Mouse (Mus musculus) neural tube, embryonic 11.5 days (tissue): Measurements from ENCODE around the gene Zkscan17. TPM values are rescaled to one million over a fixed set of nuclear protein-coding genes. Genes with fewer than 3 reads are reported as not detected.
A peak's percentile ranks its signal among the peaks of the same experiment; 100 is the strongest.

Experiments
- ATAC-seq: fragments of 200-750 bp; cut with Nextera tagmentation; 2 replicates; pipeline ENCODE4 v1.8.0; 2017; ENCODE audit warnings: moderate number of reproducible peaks, mild to moderate bottlenecking, moderate TSS enrichment, moderate library complexity; ENCODE audit not compliant: insufficient read depth, low FRiP score, low TSS enrichment
- DNase-seq: peaks from one replicate; pipeline ENCODE4 v3.0.0-alpha.2; 2015; ENCODE audit warnings: low spot score
- H3K27ac ChIP-seq: fragments of 300-500 bp; sonication (generic); 2 replicates; pipeline ENCODE4 v1.5.1; 2014; ENCODE audit warnings: low read depth, mild to moderate bottlenecking, low read length
- H3K27me3 ChIP-seq: fragments of 300-500 bp; sonication (generic); 2 replicates; pipeline ENCODE4 v1.6.1; 2014; ENCODE audit warnings: mild to moderate bottlenecking, low read length, mixed read lengths; ENCODE audit not compliant: control insufficient read depth, insufficient read depth
- H3K36me3 ChIP-seq: fragments of 300-500 bp; sonication (generic); 2 replicates; pipeline ENCODE4 v1.6.1; 2014; ENCODE audit warnings: mild to moderate bottlenecking, low read length, moderate library complexity, mixed read lengths; ENCODE audit not compliant: control insufficient read depth, insufficient read depth
- H3K4me1 ChIP-seq: fragments of 300-500 bp; sonication (generic); 2 replicates; pipeline ENCODE4 v1.6.1; 2014; ENCODE audit warnings: low read length, mixed read lengths; ENCODE audit not compliant: control insufficient read depth, insufficient read depth
- H3K4me2 ChIP-seq: fragments of 300-500 bp; sonication (generic); 2 replicates; pipeline ENCODE4 v1.6.1; 2014; ENCODE audit warnings: low read depth, mild to moderate bottlenecking, moderate library complexity
- H3K4me3 ChIP-seq: fragments of 300-500 bp; sonication (generic); 2 replicates; pipeline ENCODE4 v1.5.1; 2014; ENCODE audit warnings: low read depth, low read length
- H3K9ac ChIP-seq: fragments of 300-500 bp; sonication (generic); 2 replicates; pipeline ENCODE4 v1.6.1; 2014; ENCODE audit warnings: mild to moderate bottlenecking, low read length
- H3K9me3 ChIP-seq: fragments of 300-500 bp; sonication (generic); 2 replicates; pipeline ENCODE4 v1.6.1; 2016; ENCODE audit warnings: low read length; ENCODE audit not compliant: control insufficient read depth
- WGBS: fragments of 180-500 bp; shearing (Covaris S2); extraction: QIAGEN DNeasy Blood & Tissue Kit; methylation state at CpG from one replicate; pipeline ENCODE4 v1.1.7; 2014; 5-methylcytosine and 5-hydroxymethylcytosine counted together
- polyA plus RNA-seq: library from polyadenylated mRNA; unstranded; fragments of >200 nt; fragmentation: Nextera tagmentation; extraction: Ambion mirVana; gene quantifications from 2 replicates; pipeline ENCODE4 v1.2.1, GENCODE M21; 2014

Zkscan17 gene
- polyA plus RNA-seq, 1 experiment from 2014 or later: 26.0 TPM

DNA sequence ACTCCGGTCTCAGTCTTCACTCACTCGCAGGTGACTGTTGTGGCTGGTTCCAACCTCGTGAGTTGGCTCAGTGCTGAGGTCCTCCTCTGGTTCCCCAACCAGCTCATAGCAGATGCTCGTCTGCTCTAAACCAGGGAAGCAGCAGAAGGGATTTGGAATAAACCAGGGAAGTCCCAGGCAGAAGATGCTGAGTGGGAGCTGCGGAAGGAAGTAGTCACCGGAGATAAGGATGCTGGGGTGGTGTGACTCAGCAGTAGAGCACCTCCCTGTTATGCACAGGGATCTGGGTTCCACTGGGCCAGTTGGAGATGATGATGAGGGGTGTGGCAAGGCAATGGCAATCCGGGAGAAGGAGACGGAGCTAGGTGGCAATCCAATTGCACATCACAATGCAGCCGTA is 17.5 kb upstream of the Zkscan17 start:
- WGBS: 88% methylated on average over 9 of the region's 9 CpGs
- no peak overlapping the region for H3K4me3 ChIP-seq
- H3K9ac ChIP-seq: no peak overlapping the region
- no peaks in the 10 kb centered on the region for H3K9me3 ChIP-seq
- DNase-seq (no peak), ATAC-seq (no peak)
- no peak overlapping the region for H3K4me2 ChIP-seq
- H3K27me3 ChIP-seq: no peaks in the 10 kb centered on the region
- no peak overlapping the region for H3K27ac ChIP-seq
- no peaks in the 10 kb centered on the region for H3K4me1 ChIP-seq
- H3K36me3 ChIP-seq: no peaks in the 10 kb centered on the region

DNA sequence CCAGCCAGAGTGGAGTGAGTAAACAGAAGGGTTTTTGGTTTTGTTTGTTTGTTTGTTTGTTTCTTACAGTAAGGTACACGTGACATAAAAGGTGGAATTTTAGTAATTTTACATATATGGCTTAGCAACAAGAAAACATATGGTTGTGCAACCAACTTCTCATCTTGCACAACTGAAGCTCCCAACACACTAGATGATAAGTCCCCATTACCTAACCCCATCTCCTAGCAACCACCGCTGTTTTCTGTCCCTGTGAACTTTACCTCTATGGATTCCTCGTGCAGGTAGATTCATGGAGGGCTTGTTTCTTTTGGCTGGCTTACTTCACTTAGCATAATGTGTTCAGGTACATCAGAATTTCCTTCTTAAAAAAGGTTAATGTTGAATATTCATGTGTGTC is 16.8 kb upstream of the Zkscan17 start:
- DNase-seq (no peak), ATAC-seq (no peak)
- Histone ChIP-seq H3K27ac (no peak overlapping the region), H3K9ac (no peak overlapping the region), H3K4me2 (no peak overlapping the region), H3K36me3 (no peaks in the 10 kb centered on the region), H3K27me3 (no peaks in the 10 kb centered on the region), H3K4me1 (no peaks in the 10 kb centered on the region), H3K4me3 (no peak overlapping the region), H3K9me3 (no peaks in the 10 kb centered on the region)
- 86% methylated on average over 3 of the region's 3 CpGs for WGBS

DNA sequence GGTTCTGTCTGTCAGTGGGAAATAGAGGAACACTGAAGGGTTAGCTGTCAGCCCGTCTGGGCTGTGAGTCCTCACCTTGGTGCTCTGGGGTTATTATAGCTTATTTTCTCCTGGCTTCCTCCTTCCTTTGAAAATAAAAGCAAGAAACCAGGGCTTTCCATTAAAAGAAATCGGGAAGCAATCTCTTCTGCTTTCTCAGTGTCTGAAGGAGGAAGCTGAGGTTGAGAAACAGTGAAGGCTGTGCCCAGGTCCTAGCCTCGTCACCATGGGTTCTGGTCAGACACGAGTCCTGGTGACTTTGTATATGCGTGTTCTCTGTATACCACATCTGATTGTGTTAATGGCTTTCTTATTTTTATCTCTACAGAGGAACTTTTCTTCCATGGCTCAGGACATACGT is 15.9 kb upstream of the Zkscan17 start:
- Histone ChIP-seq H3K4me1 (no peaks in the 10 kb centered on the region), H3K36me3 (no peaks in the 10 kb centered on the region), H3K9ac (no peak overlapping the region), H3K27me3 (no peaks in the 10 kb centered on the region), H3K9me3 (no peaks in the 10 kb centered on the region), H3K4me2 (no peak overlapping the region), H3K27ac (no peak overlapping the region), H3K4me3 (no peak overlapping the region)
- 85% methylated on average over 6 of the region's 6 CpGs for WGBS
- ATAC-seq: no peak
- no peak for DNase-seq

DNA sequence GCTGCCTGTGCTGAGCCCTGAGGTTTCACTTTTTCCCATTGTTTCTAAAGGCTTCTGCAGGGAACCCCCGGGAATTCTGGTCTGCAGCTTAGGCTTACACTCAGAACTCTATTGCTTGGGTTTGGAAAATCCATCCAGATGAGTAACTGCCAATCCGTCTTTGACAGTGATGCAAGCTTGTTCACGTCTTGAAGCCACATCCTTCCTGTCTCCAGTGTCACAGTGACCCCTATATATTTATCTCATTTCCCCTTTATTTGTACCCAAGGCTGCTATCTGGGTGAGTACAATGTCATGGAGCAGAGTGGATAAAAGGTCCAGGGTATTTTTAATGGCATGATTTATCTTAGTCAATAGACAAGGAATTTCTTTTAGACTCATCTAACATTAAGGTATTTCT is 14.8 kb upstream of the Zkscan17 start, which contains the start of gene Nlrp3:
Gene Nlrp3, plus strand, starts transcription at position 245 of the 400 bp plus-strand sequence.
- Histone ChIP-seq H3K9me3 (no peaks in the 10 kb centered on the region), H3K27me3 (no peaks in the 10 kb centered on the region), H3K4me2 (no peak within 1 kb of the TSS), H3K36me3 (no peaks in the 10 kb centered on the region), H3K4me1 (no peaks in the 10 kb centered on the region), H3K9ac (no peak within 1 kb of the TSS), H3K4me3 (no peak within 1 kb of the TSS), H3K27ac (no peak within 1 kb of the TSS)
- ATAC-seq: no peak
- DNase-seq: no peak
- WGBS: 58% methylated on average over 3 of the region's 3 CpGs

DNA sequence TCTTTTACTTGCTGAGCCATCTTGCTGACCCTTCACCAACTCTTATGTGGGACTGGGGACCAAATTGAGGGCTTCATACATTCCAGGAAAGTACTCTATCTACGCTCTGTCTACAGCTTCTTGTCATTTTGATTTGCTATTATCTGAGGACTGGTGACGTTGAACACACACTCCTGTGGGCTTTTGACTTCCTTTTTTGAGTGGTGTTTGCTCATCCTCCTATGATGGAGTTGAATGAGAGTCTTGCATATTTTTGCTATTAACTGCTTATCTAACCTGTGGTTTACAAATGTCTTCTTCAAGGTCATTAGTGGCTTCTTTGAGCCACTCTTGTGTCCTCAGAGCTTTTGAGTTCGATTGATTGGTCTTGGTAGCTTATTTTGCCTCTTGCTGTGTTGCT is 13.6 kb upstream of the Zkscan17 start:
- Histone ChIP-seq H3K9me3 (no peaks in the 10 kb centered on the region), H3K9ac (no peak overlapping the region), H3K4me1 (no peaks in the 10 kb centered on the region), H3K27me3 (no peaks in the 10 kb centered on the region), H3K27ac (no peak overlapping the region), H3K36me3 (no peaks in the 10 kb centered on the region), H3K4me2 (no peak overlapping the region), H3K4me3 (no peak overlapping the region)
- WGBS: 89% methylated on average over 3 of the region's 3 CpGs
- ATAC-seq: no peak
- DNase-seq: no peak

DNA sequence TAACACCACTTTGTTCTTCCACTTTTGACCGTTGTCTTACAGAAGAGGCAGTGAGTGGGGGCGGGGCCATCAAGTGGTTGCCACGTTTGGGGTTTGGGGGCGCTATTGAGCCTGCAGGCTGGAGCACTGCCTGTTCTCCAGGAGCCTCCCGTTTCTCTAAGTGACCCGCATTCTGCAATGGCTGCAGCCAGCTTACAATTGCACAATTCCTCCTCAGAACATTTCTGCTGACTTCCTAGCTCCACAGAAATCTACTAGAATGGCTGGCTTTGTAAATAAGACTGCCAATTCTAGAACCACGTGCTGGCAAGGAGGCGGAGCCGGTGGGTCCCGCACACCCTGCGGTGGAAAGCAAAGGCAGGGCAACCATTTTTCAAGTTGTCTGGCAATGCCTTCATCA is 11.8 kb upstream of the Zkscan17 start:
- H3K27ac ChIP-seq: no peak overlapping the region
- H3K4me1 ChIP-seq: no peaks in the 10 kb centered on the region
- no peak overlapping the region for H3K4me3 ChIP-seq
- DNase-seq (peak; percentile 27), ATAC-seq (no peak)
- 45% methylated on average over 11 of the region's 11 CpGs for WGBS
- H3K27me3 ChIP-seq: no peaks in the 10 kb centered on the region
- no peaks in the 10 kb centered on the region for H3K9me3 ChIP-seq
- H3K36me3 ChIP-seq: no peaks in the 10 kb centered on the region
- no peak overlapping the region for H3K4me2 ChIP-seq
- H3K9ac ChIP-seq: no peak overlapping the region

DNA sequence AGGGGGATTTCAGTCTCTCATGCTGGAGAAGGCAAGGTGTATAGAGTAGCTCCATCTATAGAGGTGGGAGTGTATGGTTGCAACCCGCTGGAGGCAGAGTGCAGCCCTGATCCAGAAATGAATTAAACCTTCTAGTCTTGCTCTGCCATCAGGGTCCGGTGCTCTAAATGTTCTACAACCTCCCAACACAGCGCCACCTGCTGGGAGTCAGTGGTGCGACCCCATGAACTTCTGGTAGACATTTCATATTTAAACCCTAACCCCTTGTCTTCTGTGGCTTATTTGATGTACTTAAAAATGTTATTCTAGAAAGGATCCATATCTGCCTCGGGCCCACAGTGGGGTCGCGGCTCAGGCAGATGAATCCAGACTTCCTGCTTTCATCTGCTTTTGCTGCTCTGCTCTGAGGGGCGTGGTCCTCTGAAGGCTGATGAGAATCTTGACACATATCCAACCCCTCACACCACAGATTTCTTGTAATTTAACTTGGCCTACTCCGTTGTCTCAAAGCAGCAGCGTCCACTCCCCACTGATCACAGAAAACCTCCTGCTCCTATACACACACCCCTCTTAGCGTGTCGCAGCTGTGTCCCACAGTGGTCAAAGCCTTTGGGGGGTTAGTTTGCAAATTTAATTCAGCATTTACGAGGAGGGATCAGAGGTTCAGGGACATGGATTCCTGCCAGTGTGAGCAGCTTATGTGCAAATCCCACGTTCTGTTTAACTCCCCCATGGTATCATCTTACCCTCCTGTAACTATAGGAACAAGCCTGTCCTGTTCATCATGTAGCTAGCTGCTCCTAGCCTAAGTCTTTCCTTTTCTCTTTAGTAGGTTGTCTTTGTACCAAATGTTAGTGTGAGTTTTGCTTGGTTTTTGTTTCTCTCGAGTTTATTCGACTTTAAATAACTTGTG is 10.9 kb upstream of the Zkscan17 start:
- ATAC-seq: no peak
- Histone ChIP-seq H3K4me1 (no peaks in the 10 kb centered on the region), H3K36me3 (no peaks in the 10 kb centered on the region), H3K27ac (no peak overlapping the region), H3K9me3 (no peaks in the 10 kb centered on the region), H3K4me2 (no peak overlapping the region), H3K4me3 (no peak overlapping the region), H3K9ac (no peak overlapping the region), H3K27me3 (no peaks in the 10 kb centered on the region)
- DNase-seq: no peak
- 75% methylated on average over 16 of the region's 16 CpGs for WGBS

DNA sequence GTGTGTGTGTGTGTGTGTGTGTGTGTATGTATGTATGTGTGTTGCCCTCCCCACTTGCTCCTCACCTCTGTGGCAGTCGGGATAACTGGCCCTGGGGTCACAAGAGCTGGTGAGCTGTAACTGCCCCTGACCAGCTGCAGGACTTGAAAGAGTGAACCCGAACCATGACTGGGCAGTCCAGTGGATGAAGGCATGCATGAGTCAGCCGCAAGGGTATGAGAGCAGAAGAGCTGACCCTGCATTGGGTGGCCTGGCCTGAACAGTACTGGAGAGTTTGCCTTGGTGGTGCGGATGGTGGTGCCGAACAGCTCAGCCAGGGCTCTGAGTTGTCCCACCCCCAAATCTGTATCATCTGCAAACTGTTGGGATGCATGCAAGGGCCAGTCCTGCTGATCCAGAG is 5.0 kb upstream of the Zkscan17 start:
- Histone ChIP-seq H3K9ac (no peak overlapping the region), H3K4me2 (no peak overlapping the region), H3K27ac (no peak overlapping the region), H3K4me1 (peaks cover 4% of the 10 kb centered on the region; the same call in 1 of the 2 replicates), H3K36me3 (no peaks in the 10 kb centered on the region), H3K9me3 (no peaks in the 10 kb centered on the region), H3K27me3 (no peaks in the 10 kb centered on the region), H3K4me3 (no peak overlapping the region)
- ATAC-seq (no peak), DNase-seq (no peak)
- WGBS: 74% methylated on average over 5 of the region's 5 CpGs

DNA sequence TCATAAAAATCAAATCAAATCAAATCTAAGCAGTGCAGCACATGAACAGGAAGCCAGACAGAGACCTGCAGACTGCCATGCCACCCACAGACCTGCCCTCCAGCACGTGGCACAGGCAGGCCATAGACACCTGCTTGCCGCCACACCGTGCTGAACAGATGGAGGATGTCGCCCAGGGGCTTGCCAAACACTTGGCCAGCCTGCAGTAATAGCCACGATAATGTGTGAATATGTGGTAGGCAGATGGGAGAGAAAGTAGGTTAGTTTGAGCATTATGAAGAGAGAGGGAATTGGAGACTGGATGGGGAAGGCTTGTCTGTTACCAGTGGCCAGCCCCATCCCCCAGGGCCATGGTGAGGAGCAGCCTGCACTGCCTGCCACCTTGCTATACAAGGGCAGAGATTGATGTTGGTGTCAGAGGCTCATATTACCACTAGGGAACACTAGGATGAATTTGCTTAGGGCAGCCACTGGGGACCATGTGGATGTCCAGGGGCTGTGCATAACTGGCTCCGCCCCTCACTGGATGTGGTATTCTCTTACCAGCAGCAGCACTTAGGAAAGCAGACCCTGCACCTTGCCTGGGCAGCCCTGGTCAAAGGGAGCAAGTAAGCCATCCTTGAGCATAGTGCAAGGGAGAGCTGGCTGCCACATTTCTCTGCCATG is 4.5 kb upstream of the Zkscan17 start:
- Histone ChIP-seq H3K36me3 (no peaks in the 10 kb centered on the region), H3K27me3 (no peaks in the 10 kb centered on the region), H3K27ac (no peak overlapping the region), H3K4me3 (no peak overlapping the region), H3K9me3 (no peaks in the 10 kb centered on the region), H3K4me2 (no peak overlapping the region), H3K4me1 (peaks cover 4% of the 10 kb centered on the region; the same call in 1 of the 2 replicates), H3K9ac (no peak overlapping the region)
- 73% methylated on average over 6 of the region's 6 CpGs for WGBS
- no peak for ATAC-seq
- DNase-seq: peak; percentile 23
